ENCODE assay signal across 9 mouse cellular contexts in the genomic region with DNA sequence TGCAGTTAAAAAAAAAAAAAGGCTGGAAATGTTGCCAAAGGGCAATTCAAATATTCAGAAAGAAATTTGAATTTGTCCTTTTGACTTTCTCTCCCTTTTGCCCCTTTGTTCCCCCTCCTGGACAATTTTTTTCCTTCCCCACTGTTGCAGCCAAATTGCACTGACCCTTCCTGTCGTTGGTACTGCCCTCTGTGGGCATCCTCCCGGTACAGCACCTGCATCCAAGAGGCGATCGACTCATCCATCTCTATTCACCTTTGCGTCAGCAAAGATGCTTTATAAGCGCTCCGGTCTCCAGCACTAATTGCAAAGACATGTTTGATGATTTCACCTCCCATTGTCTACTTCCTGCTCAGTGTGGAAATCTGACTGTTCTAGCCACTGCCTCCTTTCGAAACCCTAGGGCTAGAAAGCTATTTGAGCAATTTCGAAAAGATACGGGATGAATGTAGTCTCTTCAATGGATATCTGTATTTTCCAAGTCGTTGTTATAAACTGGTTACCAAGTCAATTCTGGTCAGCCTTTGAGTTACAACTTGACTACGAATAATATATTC. TPM values are rescaled to one million over a fixed set of nuclear protein-coding genes. Genes with fewer than 3 reads are reported as not detected.
DNase-seq lines count a peak whose midpoint lies in the region; ATAC-seq and TF ChIP-seq lines count a peak whose summit lies in the region.
"Had no signal": no experiment of that assay in that cellular context is flagged by ENCODE, and none has a peak within 500 bp of the region (broad histone marks: within the 10 kb centered on the region; RNA-seq: fewer than 3 reads in every experiment).

No protein-coding gene starts in this region.

- no peak for DNase-seq in left cerebral cortex, adult 2 months (ENCODE audit: extremely low spot score in 1 of 2, low spot score in 2 of 2)
- no peak for DNase-seq in left cerebral cortex, adult 8-10 months (ENCODE audit: low spot score in 2 of 2)
- peak; percentile 23 for DNase-seq in cerebellum, adult 8-10 months
- DNase-seq in layer of hippocampus, postnatal 10 days (ENCODE audit: low spot score in 2 of 2): no peak
- DNase-seq in ovary, postnatal 36 days (ENCODE audit: low spot score): no peak
- DNase-seq: gastrocnemius, postnatal 14 days; thymus, adult 2 months had no signal

- peak overlapping the region; percentile 75 for H3K4me3 ChIP-seq in left cerebral cortex, adult 2 months
- peak overlapping the region; percentile 84 for H3K4me3 ChIP-seq in erythroblast, embryonic 14.5 days (replicated peaks)

- H3K4me1 ChIP-seq in erythroblast, embryonic 14.5 days (ENCODE audit: control insufficient read depth): peaks cover 70% of the 10 kb centered on the region

- peak; percentile 39 for TF ChIP-seq CTCF in left cerebral cortex, adult 2 months (IDR thresholded peaks at IDR 0.05)

- peak; percentile 58 for ATAC-seq in megakaryocyte, adult 5-6 weeks (ENCODE audit: poor library complexity, severe bottlenecking)

- peaks cover 16% of the 10 kb centered on the region for H3K36me3 ChIP-seq in erythroblast, embryonic 14.5 days (ENCODE audit: control insufficient read depth)

- peaks cover 63% of the 10 kb centered on the region for H3K27me3 ChIP-seq in erythroblast, embryonic 14.5 days (ENCODE audit: control insufficient read depth)

- intact Hi-C loops in left cerebral cortex, adult 2 months (cut with DNase I): no loop called here

- peaks cover 2% of the 10 kb centered on the region for H3K9me3 ChIP-seq in erythroblast, embryonic 14.5 days (ENCODE audit: control insufficient read depth, low read length)

- no peak overlapping the region for H3K27ac ChIP-seq in left cerebral cortex, adult 2 months

RNA-seq across cellular contexts. Expression of gene Rnf144b, which starts 1.0 kb away (rescaled TPM):
- 10 to 100 TPM; 20.7 to 25.9 TPM for total RNA-seq in left cerebral cortex, adult 2 months (2021)
- 10 to 100 TPM; 23.9 to 28.6 (median 26.7) TPM for total RNA-seq in left cerebral cortex, adult 8-10 months (2022)
- 0.05 TPM in 1 of 2 replicates, not detected in the other for polyA plus RNA-seq in erythroblast, embryonic 14.5 days (2012)
- 25.5 and 25.9 TPM in 2 replicates for total RNA-seq in megakaryocyte, adult 5-6 weeks (2015)
- 25.6 and 28.7 TPM in 2 replicates for total RNA-seq in megakaryocyte, adult 5-6 weeks (2017)
- total RNA-seq in layer of hippocampus, postnatal 10 days (2021): 1 to 10 TPM; 8.9 to 9.1 TPM

RNA-seq across cellular contexts. Expression of gene Dek, which starts 15.4 kb away (rescaled TPM):
- 10 to 100 TPM; 48.3 to 51.2 TPM for total RNA-seq in left cerebral cortex, adult 2 months (2021)
- total RNA-seq in left cerebral cortex, adult 8-10 months (2022): 10 to 100 TPM; 53.1 to 58.2 (median 56.6) TPM
- polyA plus RNA-seq in erythroblast, embryonic 14.5 days (2012): 325 and 343 TPM in 2 replicates
- 584 and 589 TPM in 2 replicates for total RNA-seq in megakaryocyte, adult 5-6 weeks (2015)
- total RNA-seq in megakaryocyte, adult 5-6 weeks (2017): 678 and 828 TPM in 2 replicates
- 10 to 100 TPM; 59.8 to 60.8 TPM for total RNA-seq in layer of hippocampus, postnatal 10 days (2021)

Comparison
In these comparisons a context has a peak if more than half of its experiments do, and no peak if none do; other contexts are left out.
1. RNA of gene Dek, which starts 15.4 kb away (total RNA-seq): 584 to 828 TPM in megakaryocyte, adult 5-6 weeks; 59.8 to 60.8 TPM in layer of hippocampus, postnatal 10 days, 53.1 to 58.2 TPM in left cerebral cortex, adult 8-10 months and 48.3 to 51.2 TPM in left cerebral cortex, adult 2 months; every median in the first group is over 4 times any median in the second.